Mouse (Mus musculus) bone marrow macrophage, adult 2 months (primary cell): ENCODE measurements at regions not wholly inside any gene's neighbourhood (a gene's known extent, or its start where the extent isn't known, plus 50 kb on each side); places are given as distances from the start of the nearest gene placed in this dataset.

Experiments
- CTCF ChIP-seq: IDR thresholded peaks from 2 replicates; pipeline ENCODE4 v1.5.1; 2012; ENCODE audit warnings: low read depth, mild to moderate bottlenecking, low read length, moderate library complexity
- POLR2A ChIP-seq: IDR thresholded peaks from 2 replicates; pipeline ENCODE4 v1.6.1; 2012; ENCODE audit warnings: mild to moderate bottlenecking, low read depth, low read length, borderline replicate concordance

GRCm38 (mm10) chr2:75267949-75268348 lies 391.1 kb upstream of the Hnrnpa3 start:
- TF ChIP-seq POLR2A: no peak
- no peak for TF ChIP-seq CTCF
